Mouse (Mus musculus) E14TG2a.4 (cell line): ENCODE measurements around the gene Fam19a5.

ENCODE experiments used
- CTCF ChIP-seq: conservative IDR thresholded peaks from 2 replicates; pipeline ENCODE4 v1.5.1; 2014; ENCODE audit warnings: low read length
- NANOG ChIP-seq: IDR thresholded peaks from 2 replicates; pipeline ENCODE4 v1.6.1; 2014; ENCODE audit warnings: borderline replicate concordance, low read length, mixed read lengths
- POU5F1 ChIP-seq: IDR thresholded peaks from 2 replicates; pipeline ENCODE4 v1.6.1; 2014; ENCODE audit warnings: low read length, borderline replicate concordance

- no peak for TF ChIP-seq NANOG
- TF ChIP-seq CTCF: no peak
- TF ChIP-seq POU5F1: no peak
These were observed 123.3 kb downstream of the Fam19a5 start for GRCm38 (mm10) chr15:87667416-87667815.
